Mouse (Mus musculus) hindbrain, embryonic 11.5 days (tissue): Measurements from ENCODE around the gene Pmf1. TPM values are rescaled to one million over a fixed set of nuclear protein-coding genes. Genes with fewer than 3 reads are reported as not detected.
A peak's percentile ranks its signal among the peaks of the same experiment; 100 is the strongest.

Experiments
- ATAC-seq: fragments of 200-750 bp; cut with Nextera tagmentation; 2 replicates; pipeline ENCODE4 v1.8.0; 2017; ENCODE audit warnings: mild to moderate bottlenecking, moderate TSS enrichment, moderate library complexity; ENCODE audit not compliant: low FRiP score
- DNase-seq: peaks from one replicate; pipeline ENCODE4 v3.0.0-alpha.2; 2015; ENCODE audit warnings: low spot score
- H3K27ac ChIP-seq: fragments of 300-500 bp; sonication (generic); 2 replicates; pipeline ENCODE4 v1.5.1; 2014; ENCODE audit warnings: mild to moderate bottlenecking, low read depth, low read length
- H3K27me3 ChIP-seq: fragments of 300-500 bp; sonication (generic); 2 replicates; pipeline ENCODE4 v1.6.1; 2014; ENCODE audit warnings: mild to moderate bottlenecking, low read length, moderate library complexity, mixed read lengths; ENCODE audit not compliant: control insufficient read depth, insufficient read depth
- H3K36me3 ChIP-seq: fragments of 300-500 bp; sonication (generic); 2 replicates; pipeline ENCODE4 v1.6.1; 2014; ENCODE audit warnings: mild to moderate bottlenecking, low read length, moderate library complexity, mixed read lengths; ENCODE audit not compliant: control insufficient read depth, insufficient read depth
- H3K4me1 ChIP-seq: fragments of 300-500 bp; sonication (generic); replicated peaks from 2 replicates; pipeline ENCODE4 v1.6.1; 2014; ENCODE audit warnings: low read length, mixed read lengths; ENCODE audit not compliant: control insufficient read depth, insufficient read depth
- H3K4me2 ChIP-seq: fragments of 300-500 bp; sonication (generic); replicated peaks from 2 replicates; pipeline ENCODE4 v1.6.1; 2014; ENCODE audit warnings: mild to moderate bottlenecking, low read depth, low read length
- H3K4me3 ChIP-seq: fragments of 300-500 bp; sonication (generic); 2 replicates; pipeline ENCODE4 v1.5.1; 2014; ENCODE audit warnings: low read depth, low read length
- H3K9ac ChIP-seq: fragments of 300-500 bp; sonication (generic); 2 replicates; pipeline ENCODE4 v1.6.1; 2014; ENCODE audit warnings: low read depth, low read length
- H3K9me3 ChIP-seq: fragments of 300-500 bp; sonication (generic); 2 replicates; pipeline ENCODE4 v1.6.1; 2016; ENCODE audit warnings: low read length; ENCODE audit not compliant: control insufficient read depth
- WGBS: fragments of 180-500 bp; shearing (Covaris S2); extraction: QIAGEN DNeasy Blood & Tissue Kit; methylation state at CpG from one replicate; pipeline ENCODE4 v1.1.7; 2014; 5-methylcytosine and 5-hydroxymethylcytosine counted together
- polyA plus RNA-seq: library from polyadenylated mRNA; unstranded; fragments of >200 nt; fragmentation: Nextera tagmentation; extraction: Ambion mirVana; gene quantifications from 2 replicates; pipeline ENCODE4 v1.2.1, GENCODE M21; 2014

Gene Pmf1
- polyA plus RNA-seq, 1 experiment from 2014 or later: 109 TPM

DNA sequence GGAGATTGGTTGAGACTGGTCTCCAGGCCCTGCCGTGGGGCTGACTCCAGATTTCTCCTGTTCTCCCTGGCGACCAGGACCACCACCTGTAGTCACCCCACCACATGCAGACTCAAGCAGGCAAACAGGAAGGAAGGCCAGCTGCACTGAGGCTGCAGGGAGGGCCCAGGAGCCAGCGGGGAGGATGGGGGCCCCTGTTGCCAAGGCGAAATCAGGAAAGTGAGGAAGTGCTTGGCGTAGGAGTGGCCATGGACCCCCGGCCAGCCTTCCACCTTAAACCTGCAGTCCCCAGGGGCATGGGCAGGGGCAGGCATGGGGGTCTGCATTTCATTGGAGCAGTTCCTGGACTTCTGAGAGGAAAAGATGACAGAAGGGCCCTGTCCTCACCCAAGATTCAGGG, 49.0 kb downstream of the Pmf1 start:
- no peak overlapping the region for H3K27ac ChIP-seq
- no peak for ATAC-seq
- DNase-seq: no peak
- H3K4me3 ChIP-seq: no peak overlapping the region
- no peak overlapping the region for H3K9ac ChIP-seq
- no peak overlapping the region for H3K4me2 ChIP-seq
- peaks cover 9% of the 10 kb centered on the region for H3K36me3 ChIP-seq
- H3K9me3 ChIP-seq: no peaks in the 10 kb centered on the region
- peaks cover 8% of the 10 kb centered on the region for H3K27me3 ChIP-seq
- H3K4me1 ChIP-seq: no peaks in the 10 kb centered on the region; the same call in 1 of the 2 replicates
- 83% methylated on average over 5 of the region's 6 CpGs for WGBS

DNA sequence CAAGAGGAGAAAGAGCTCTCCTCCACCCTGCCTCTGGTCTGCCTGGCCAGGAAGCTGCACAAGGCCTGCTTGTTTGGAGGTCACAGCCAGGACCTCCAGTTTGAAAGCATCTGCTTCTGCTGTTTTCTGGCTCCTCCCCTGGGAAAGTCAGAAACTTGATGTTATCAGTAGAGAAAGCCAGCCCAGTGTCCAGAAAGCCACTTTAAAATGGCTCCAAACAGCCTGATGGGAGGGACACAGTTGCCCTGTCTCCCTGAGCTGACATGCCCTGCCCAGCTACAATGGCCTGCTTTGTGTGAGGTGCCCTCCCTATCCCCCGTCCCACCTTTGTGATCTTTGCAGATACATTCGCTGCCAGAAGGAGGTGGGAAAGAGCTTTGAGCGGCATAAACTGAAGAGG, 50.1 kb downstream of the Pmf1 start:
- H3K9ac ChIP-seq: no peak overlapping the region
- H3K4me1 ChIP-seq: no peaks in the 10 kb centered on the region; the same call in 1 of the 2 replicates
- WGBS: 85% methylated on average over 3 of the region's 3 CpGs
- ATAC-seq: peak; percentile 36; the same call in 1 of the 2 replicates
- H3K9me3 ChIP-seq: no peaks in the 10 kb centered on the region
- H3K36me3 ChIP-seq: peaks cover 12% of the 10 kb centered on the region
- no peak overlapping the region for H3K4me2 ChIP-seq
- H3K27ac ChIP-seq: peak overlapping the region; percentile 48
- no peak overlapping the region for H3K4me3 ChIP-seq
- H3K27me3 ChIP-seq: no peaks in the 10 kb centered on the region
- no peak for DNase-seq

DNA sequence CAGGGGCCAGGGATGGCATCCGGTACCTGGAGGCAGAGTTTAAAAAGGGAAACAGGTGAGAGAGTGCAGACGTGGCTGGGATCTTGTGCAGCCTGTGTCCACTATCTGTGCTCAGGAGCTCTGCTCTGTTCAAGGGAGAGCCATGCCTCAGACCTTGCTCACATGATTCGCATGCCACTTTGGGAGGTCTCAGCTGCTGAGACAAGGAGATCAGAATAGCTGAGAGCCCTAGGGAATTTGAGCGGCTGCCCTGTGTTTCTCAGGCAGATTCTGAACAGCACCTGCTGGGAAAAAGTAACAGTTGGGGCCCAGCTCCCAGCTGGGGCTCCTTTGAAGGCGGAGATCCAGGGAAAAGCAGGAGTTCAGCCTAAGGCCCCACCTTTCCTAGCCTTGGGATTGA, 50.5 kb downstream of the Pmf1 start:
- peaks cover 12% of the 10 kb centered on the region for H3K36me3 ChIP-seq
- ATAC-seq (peak; percentile 59; the same call in 1 of the 2 replicates), DNase-seq (no peak)
- no peak overlapping the region for H3K4me2 ChIP-seq
- H3K4me3 ChIP-seq: no peak overlapping the region
- H3K9ac ChIP-seq: no peak overlapping the region
- H3K27me3 ChIP-seq: no peaks in the 10 kb centered on the region
- no peaks in the 10 kb centered on the region for H3K9me3 ChIP-seq
- 69% methylated on average over 5 of the region's 5 CpGs for WGBS
- H3K4me1 ChIP-seq: no peaks in the 10 kb centered on the region; the same call in 1 of the 2 replicates
- H3K27ac ChIP-seq: peak overlapping the region; percentile 48

DNA sequence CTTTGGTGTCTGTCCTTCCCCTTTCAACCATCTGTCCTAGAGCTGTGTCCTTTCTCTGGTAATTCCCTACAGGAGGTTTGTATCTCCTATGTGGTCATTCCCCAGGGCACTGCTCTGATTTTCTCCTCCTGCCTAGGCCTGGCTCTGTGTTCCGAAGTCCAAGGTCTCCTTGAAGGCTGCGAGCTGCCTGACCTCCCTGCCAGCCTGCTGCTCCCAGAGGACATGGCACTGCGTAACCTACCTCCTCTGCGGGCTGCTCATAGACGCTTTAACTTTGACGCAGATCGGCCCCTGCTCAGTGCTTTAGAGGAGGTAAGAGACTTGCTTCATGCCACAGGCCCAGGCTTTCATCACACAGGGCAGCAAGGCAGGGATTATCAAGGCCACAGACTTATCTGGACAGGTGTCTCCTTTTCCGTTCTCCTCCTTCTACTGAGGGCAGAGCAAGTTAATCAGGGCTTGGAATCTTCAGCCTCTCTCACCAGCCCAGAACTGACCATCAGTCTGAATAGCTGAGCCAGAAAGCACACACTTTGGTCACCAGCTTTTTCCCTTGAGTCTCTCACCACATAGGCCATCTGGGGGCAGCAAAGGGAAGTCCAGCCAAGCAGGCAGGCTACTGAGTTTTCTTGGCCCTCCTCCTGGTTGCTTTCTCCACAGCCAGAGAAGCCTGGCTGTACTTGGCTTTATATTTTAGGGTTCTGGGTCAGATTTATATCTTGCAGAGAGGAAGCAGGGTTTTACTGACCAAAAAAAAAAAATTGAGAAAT, 55.5 kb downstream of the Pmf1 start:
- no peak overlapping the region for H3K9ac ChIP-seq
- no peak overlapping the region for H3K4me2 ChIP-seq
- no peaks in the 10 kb centered on the region for H3K27me3 ChIP-seq
- H3K27ac ChIP-seq: no peak overlapping the region
- ATAC-seq (no peak), DNase-seq (no peak)
- H3K4me3 ChIP-seq: no peak overlapping the region
- H3K4me1 ChIP-seq: no peaks in the 10 kb centered on the region
- 96% methylated on average over 8 of the region's 8 CpGs for WGBS
- peaks cover 30% of the 10 kb centered on the region for H3K36me3 ChIP-seq
- no peaks in the 10 kb centered on the region for H3K9me3 ChIP-seq

DNA sequence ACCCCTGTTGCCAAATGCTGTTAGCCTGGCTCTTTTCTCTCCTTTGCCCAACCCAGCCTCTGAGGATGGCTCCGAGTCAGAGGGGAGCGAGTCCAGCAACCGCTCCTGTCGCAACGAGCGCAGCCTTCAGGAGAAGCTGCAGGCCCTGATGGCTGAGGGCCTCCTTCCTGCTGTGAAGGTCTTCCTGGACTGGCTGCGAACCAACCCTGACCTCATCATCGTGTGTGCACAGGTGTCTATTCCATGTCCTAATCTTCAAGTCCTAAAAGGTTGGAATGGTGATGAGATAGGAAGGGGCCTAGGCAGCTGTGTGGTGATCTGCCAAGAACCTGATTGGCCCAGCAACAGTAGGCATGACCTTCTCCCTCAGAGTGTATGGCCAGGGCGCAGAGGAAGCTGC, 57.2 kb downstream of the Pmf1 start:
- Histone ChIP-seq H3K36me3 (peaks cover 36% of the 10 kb centered on the region), H3K9me3 (no peaks in the 10 kb centered on the region), H3K27ac (no peak overlapping the region), H3K27me3 (no peaks in the 10 kb centered on the region), H3K4me3 (no peak overlapping the region), H3K4me2 (no peak overlapping the region), H3K9ac (no peak overlapping the region), H3K4me1 (no peaks in the 10 kb centered on the region)
- 97% methylated on average over 9 of the region's 9 CpGs for WGBS
- DNase-seq (no peak), ATAC-seq (no peak)

DNA sequence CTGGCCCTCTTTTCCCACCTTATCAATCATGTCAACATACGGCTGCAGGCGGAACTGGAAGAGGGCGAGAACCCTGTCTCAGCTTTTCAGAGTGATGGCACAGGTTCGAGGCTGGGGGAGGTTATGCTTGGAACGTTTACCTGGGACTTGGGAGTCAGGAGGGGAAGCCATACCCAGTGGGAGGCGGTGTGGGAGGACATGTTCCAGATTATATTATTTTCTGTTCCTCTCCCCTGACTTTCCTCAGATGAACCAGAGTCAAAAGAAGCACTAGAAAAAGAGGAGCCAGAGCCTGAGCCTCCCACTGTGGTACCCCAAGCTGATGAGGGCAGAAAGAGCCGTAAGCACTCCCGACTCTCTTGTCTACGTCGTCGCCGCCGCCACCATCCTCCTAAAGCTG, 59.4 kb downstream of the Pmf1 start:
- Histone ChIP-seq H3K9me3 (no peaks in the 10 kb centered on the region), H3K4me1 (no peaks in the 10 kb centered on the region), H3K4me3 (no peak overlapping the region), H3K27ac (no peak overlapping the region), H3K9ac (no peak overlapping the region), H3K27me3 (no peaks in the 10 kb centered on the region), H3K36me3 (peaks cover 45% of the 10 kb centered on the region), H3K4me2 (no peak overlapping the region)
- WGBS: 95% methylated on average over 13 of the region's 13 CpGs
- no peak for ATAC-seq
- DNase-seq: no peak

Other genes starting within 250 kb of the Pmf1 start
- 0.13 and 0.25 TPM in 2 replicates for gene Rhbg, start 155.6 kb downstream of the Pmf1 start, polyA plus RNA-seq
- 0.20 and 0.49 TPM in 2 replicates for gene Gm38392, start 123.1 kb downstream of the Pmf1 start, polyA plus RNA-seq
- gene Tsacc, start 113.3 kb downstream of the Pmf1 start, polyA plus RNA-seq: 8.1 and 8.6 TPM in 2 replicates
- 736 and 767 TPM in 2 replicates for gene Cct3, start 113.2 kb downstream of the Pmf1 start, polyA plus RNA-seq
- 69.4 and 71.5 TPM in 2 replicates for gene Glmp, start 85.3 kb downstream of the Pmf1 start, polyA plus RNA-seq
- gene Tmem79, start 74.2 kb downstream of the Pmf1 start, polyA plus RNA-seq: 1.7 TPM in 2 replicates
- gene Smg5, start 74.1 kb downstream of the Pmf1 start, polyA plus RNA-seq: 42.0 and 44.5 TPM in 2 replicates
- gene Paqr6, start 45.7 kb downstream of the Pmf1 start, polyA plus RNA-seq: 1.3 and 1.6 TPM in 2 replicates
- gene Bglap3, start 37.6 kb downstream of the Pmf1 start, polyA plus RNA-seq: 0.26 TPM in 1 of 2 replicates, not detected in the other
- not detected in 2 replicates for gene Bglap2, start 31.6 kb downstream of the Pmf1 start, polyA plus RNA-seq
- not detected in 2 replicates for gene Bglap, start 25.9 kb downstream of the Pmf1 start, polyA plus RNA-seq
- gene Slc25a44, start 14.8 kb upstream of the Pmf1 start, polyA plus RNA-seq: 22.1 and 23.7 TPM in 2 replicates
- 5.7 and 7.8 TPM in 2 replicates for gene Sema4a, start 50.9 kb upstream of the Pmf1 start, polyA plus RNA-seq
- 22.5 and 22.8 TPM in 2 replicates for gene Lmna, start 99.6 kb upstream of the Pmf1 start, polyA plus RNA-seq
- gene Mex3a, start 122.1 kb upstream of the Pmf1 start, polyA plus RNA-seq: 45.9 and 51.9 TPM in 2 replicates
- 1.1 and 1.8 TPM in 2 replicates for gene Rab25, start 138.0 kb upstream of the Pmf1 start, polyA plus RNA-seq
- 76.1 and 93.9 TPM in 2 replicates for gene Lamtor2, start 142.7 kb upstream of the Pmf1 start, polyA plus RNA-seq
- gene Ubqln4, start 143.4 kb upstream of the Pmf1 start, polyA plus RNA-seq: 62.6 and 66.3 TPM in 2 replicates
- 152 and 169 TPM in 2 replicates for gene Ssr2, start 165.5 kb upstream of the Pmf1 start, polyA plus RNA-seq
- gene Arhgef2, start 195.6 kb upstream of the Pmf1 start, polyA plus RNA-seq: 149 and 181 TPM in 2 replicates
- not detected in 2 replicates for gene Rxfp4, start 242.8 kb upstream of the Pmf1 start, polyA plus RNA-seq